Mouse (Mus musculus): ENCODE results near the gene Irf2bp1.

The Irf2bp1 gene

DNA sequence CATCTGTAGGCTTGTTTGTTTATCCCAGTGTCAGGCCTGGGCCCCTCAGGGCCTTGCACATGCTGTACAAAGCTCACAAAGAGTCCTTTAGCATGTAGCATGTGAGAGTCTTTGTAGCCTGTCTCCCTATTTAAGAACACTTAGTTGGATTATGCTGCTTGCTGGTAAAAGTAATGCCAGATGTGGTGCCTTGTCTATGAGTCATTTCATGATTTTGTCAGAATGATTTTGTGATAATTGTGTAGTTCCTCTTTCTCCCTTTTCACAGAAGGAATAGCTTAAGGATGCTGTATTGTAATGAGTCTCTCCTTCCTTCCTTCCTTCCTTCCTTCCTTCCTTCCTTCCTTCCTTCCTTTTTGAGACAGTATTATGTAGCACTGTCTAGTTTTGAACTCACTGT, 24.2 kb downstream of the Irf2bp1 start:
- peak; percentile 27 for DNase-seq (ENCODE audit: low spot score)

DNA sequence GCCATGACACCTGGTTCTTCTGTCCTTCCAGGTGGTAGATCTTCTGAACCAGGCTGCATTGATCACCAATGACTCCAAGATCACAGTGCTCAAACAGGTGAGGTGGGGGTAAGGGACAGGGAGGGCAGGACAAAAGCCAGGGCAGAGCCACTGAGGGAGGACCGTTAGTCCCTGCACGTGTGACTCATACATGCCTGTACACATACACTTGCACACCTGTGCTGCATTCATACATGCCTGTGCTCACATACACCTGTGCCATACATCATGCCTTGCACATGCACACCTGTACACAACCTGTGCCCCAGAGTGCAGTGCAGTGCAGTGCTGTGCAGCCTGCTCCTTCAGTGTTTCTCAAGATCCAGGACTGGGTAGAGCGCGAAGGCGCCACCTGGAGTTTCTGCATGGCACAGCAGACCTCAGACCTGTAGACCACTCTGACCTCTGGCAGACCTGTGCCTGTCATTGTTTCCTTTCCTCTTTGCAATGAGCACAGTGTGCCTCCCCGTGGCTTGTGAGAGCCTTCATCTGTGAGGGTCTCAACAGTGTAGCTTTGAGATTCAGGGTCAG, 25.3 kb downstream of the Irf2bp1 start:
- DNase-seq (ENCODE audit: low spot score) = peak; percentile 67

DNA sequence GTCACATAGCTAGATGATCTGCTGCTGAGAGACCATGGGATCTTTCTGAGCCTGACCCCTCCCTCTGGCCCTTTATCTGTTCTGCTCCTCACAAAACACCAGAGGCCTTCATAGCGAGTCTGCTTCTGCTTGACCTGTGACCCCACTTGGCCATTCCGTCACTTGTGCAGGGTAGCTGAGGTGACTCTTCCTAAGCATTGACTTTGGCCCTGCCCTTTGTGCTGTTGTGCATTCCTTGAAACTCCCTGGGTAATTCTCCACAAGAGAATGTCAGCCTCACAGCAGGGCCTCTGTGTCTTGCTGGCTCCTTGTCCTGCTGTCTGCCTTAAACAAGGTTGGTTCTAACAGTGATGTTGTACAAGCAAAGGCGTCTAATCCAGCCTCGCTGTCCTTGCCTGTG, 27.8 kb downstream of the Irf2bp1 start:
- no peak for DNase-seq (ENCODE audit: low spot score)

DNA sequence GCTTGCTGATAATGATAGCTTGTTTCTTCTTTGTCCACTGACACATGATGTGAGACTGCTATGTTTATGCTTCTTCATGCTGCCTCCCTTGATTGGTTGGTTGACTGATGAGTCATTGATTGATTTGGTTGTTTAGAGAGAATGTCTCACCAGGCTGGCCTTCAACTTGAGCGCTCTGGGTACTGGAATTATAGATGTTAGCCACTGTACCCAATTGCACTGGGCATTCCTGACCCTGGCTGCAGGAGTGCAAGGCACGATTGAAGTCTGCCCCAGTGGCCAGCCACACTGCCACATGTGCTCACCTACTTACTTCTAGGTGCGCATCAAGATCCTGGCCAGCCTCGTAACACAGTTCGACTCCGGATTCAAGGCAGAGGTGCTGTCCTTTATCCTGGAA, 40.8 kb downstream of the Irf2bp1 start:
- no peak for DNase-seq (ENCODE audit: low spot score)

DNA sequence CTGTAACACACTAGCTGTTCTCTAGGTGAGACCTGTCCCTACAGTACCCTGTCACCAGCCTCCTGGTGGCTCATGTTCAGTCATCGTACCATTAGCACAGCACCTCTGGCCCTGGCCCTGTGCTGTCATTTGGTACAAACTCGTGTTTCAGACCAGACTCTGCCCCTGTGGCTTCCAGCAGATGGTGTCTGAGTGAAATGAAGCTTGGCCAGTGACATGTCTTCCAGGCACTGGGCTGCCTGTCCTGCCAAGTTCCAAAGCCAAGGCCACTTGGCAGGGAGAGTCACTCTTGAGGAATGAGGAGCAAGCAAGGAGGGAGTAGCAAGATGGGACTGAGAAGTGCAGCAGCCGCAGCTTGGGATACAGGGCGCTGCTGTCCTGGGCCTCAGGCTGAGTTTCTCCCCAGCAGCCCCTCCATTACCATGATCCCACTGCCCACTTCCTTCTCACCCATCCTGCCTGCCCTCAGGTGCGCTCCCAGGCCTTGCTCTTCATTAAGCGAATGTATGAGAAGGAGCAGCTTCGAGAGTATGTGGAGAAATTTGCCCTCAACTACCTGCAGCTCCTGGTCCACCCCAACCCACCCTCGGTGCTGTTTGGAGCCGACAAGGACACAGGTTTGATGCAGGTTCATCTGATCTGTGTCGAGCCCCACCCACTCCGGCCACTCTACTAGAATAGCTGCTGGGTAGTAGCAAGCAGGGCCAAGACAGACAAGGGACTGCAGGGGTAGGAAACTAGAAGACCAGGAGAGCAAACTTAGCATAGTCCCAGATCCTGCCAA, 42.6 kb downstream of the Irf2bp1 start:
- DNase-seq (ENCODE audit: low spot score) = no peak

DNA sequence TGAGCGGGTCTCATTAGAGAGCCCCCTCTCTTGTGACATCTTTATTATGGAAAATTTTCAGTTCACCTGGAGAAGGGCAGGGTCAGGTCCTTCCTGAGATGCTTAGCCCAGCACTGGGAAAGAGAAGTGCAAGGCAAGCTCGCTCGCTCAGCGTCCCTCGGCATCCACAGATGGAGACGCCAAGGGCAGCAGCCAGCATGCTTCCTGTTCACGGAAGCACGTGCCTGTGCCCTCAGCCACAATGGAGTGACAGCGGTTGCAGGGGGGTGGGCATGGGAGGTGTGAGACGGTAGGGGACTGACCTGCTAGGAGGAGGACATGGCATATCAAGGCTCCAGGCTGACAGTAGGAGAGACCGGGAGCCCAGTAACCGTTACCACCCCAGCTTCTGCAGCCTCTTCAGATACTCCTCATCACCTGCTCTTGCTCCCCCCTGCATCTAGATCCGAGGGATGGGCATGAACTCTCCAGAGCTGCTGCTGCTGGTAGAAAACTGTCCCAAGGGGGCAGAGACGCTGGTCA, 44.2 kb downstream of the Irf2bp1 start:
- no peak for DNase-seq (ENCODE audit: low spot score)

DNA sequence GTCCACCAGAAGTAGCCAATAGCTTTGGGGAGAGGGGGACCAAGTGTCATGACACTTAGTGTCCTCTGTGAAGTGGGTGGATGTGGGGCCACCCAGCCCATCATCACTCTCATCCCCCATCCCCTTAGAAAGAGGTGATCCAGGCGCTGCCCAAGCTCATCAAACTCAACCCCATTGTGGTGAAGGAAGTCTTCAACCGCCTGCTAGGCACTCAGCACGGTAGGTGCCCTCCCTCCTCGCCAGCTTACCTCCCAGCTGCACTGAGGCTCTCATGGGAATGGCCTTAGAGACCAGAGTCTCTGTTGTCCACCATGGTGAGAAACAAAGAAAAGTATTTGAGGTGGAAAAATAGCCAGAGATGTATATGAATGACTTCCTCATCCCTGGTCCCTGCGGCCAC, 45.4 kb downstream of the Irf2bp1 start:
- DNase-seq (ENCODE audit: low spot score) = no peak

DNA sequence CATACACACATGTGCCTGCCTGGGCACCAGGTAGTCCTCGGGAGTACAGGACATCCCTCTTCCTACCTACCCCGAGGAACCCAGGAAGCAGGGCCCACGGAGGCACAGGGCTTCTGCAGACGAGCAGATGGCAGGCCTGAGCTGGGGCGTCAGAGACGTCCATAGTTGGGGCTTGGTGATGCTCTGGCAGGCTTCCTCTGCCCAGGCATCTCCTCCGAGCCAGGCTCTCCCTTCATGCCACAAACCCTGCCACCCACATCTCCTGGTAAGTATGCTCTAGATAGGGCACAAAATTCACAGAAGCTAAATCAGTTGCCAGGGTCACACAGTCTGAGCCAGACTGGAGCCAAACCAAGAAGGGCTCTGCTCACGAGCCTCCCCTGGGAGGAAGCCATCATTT, 46.3 kb downstream of the Irf2bp1 start:
- no peak for DNase-seq (ENCODE audit: low spot score)

DNA sequence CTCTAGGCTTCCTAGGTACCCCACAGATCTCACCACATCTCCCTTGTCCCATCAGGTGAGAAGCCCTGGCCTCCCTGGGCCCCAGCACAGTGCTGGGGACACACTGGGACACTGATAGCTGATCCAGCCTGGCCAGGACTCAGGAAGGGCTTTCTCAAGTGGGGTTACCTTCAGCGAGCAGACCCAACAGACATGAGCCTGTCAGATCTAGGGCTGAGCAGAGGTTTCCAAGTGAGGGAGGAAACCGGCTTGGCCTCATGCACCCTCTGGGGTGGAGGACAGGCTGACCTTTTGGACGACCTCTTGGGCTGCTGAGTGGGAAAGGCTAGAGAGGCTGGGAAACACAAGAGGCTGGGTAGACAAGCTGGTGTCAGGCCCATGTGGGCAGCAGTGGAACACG, 47.3 kb downstream of the Irf2bp1 start:
- DNase-seq (ENCODE audit: low spot score) = no peak

DNA sequence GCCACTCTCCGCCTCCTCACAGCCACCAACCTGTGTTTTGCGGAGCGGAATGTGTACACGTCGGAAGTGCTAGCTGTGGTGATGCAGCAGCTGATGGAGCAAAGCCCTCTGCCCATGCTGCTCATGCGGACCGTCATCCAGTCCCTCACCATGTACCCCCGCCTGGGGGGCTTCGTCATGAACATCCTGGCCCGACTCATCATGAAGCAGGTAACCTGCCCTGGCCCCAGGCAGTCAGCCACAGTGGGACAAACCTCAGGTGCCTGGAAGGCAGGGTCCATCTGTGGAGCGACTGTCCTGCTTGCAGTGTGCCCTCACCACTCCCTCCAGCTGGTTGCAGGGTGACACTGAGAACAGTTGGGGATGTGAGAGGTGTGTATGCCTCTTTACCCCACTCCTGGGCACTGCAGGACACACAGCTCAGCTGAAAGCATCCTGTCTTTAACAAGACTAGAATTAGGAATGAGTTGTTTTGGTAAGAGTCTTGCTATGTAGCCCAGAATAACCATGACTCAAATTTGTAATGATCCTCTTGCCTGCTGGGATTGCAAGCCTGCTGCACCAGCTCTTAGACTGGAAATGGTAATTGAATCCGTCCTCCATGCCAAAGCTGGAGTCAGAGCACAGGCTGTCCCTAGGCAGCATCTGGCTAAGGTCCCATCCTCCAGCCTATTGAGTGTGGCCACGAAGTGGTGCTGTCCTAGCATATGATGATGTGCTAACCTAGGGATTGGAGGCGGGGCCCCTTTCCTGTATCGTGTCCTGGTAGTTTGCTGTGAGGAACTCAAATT, 48.7 kb downstream of the Irf2bp1 start:
- peak; percentile 36 for DNase-seq (ENCODE audit: low spot score)

DNA sequence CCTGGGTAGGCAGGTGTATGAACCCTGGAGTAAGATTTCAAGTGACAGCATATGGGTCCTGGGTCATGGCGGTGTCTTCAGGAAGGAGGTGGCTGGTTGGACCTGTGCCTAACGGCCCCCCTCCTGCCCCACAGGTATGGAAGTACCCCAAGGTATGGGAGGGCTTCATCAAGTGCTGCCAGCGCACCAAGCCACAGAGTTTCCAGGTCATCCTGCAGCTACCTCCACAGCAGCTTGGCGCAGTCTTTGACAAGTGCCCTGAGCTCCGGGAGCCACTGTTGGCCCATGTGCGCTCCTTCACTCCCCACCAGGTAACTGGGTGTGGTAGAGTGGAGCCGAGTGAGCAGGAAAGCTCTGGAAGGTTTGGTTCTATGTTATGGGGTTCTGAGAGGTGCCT, 49.3 kb downstream of the Irf2bp1 start:
- no peak for DNase-seq (ENCODE audit: low spot score)

DNA sequence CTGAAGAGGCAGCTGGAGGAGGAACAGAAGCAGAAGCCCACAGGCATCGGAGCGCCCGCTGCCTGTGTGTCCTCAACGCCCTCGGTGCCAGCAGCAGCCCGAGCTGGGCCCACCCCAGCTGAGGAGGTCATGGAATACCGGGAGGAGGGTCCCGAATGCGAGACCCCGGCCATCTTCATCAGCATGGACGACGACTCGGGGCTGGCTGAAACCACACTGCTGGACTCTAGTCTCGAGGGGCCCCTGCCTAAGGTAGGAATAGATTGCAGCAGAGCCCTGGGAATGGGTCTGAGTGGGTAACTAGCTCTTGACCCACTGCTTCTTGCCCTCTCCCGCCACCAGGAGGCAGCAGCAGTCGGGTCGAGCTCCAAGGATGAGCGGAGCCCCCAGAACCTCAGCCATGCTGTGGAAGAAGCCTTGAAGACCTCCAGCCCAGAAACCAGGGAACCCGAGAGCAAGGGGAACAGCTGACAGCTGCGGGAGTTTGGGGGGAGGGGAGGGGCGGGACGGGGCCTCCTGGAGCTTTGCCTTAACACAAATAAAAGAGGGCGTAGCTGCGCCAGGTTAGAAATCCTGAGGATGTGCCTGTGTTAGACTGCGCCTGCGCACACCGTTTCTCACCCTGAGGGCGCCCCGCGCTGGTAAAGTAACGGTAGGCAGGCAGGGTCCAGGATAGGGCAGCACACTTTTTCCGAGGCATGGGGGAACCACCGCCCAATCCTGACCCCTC, 50.4 kb downstream of the Irf2bp1 start, which contains the start of gene Rsph6a:
Gene Rsph6a, plus strand, starts transcription at position 644 of the 730 bp plus-strand sequence.
- peak; percentile 16 for DNase-seq (ENCODE audit: low spot score)

DNA sequence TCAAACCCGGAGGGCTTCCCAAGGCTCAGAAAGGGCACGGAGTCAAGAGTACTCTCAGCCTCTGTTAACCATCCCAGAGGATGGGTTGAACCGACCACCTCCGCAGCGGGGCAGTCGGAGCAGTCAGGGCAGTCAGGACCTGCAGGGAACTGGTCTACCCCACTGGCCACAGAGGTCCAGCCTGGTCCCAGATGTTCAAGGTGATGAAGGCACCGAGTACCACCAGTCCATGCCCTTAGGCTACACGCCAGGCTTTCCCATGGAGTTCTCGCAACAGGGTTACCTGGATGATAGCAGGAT, 50.9 kb downstream of the Irf2bp1 start:
- DNase-seq (ENCODE audit: low spot score) = no peak

DNA sequence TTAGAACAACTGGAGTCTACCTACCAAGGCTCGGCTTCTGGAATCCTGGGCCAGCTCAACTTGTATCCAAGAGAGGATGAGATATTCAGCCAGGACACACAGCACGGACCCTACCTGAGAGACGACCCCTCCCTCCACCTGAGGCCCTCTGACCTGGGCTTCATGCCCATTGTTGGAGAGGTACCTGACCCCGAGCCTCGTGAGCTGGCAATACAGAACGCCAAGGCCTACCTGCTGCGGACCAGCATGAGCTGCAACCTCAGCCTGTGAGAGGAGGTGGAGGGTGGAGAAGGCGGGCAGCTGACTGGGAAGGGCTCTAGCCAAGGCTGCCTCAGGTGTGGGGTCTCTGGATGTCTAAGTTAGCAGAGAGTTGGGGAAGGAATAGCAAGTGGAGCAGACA, 51.3 kb downstream of the Irf2bp1 start:
- no peak for DNase-seq (ENCODE audit: low spot score)

Data from MN1 (cell line).